ENCODE assay signal across 29 mouse cellular contexts in the genomic region with DNA sequence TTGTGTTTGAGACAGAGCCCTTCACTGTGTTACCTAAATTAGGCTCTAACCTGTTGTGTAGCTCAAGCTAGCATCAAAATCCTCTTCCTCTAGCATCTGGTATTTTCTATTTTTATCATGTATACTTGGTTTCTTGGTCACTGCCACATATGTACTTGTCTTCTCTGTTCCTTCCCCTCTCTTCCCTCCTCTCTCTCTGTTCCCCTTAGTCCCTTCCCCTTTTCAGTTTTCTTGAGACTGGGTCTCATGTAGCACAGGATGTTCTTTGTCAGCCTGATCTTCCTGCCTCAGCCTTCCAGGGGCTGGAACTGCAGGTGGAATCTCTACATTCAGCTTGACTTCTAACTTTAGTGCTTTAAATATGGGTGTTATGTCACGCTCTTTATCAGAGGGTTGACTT. TPM values are rescaled to one million over a fixed set of nuclear protein-coding genes. Genes with fewer than 3 reads are reported as not detected.
A peak's percentile ranks its signal among the peaks of the same experiment; 100 is the strongest.
DNase-seq lines count a peak whose midpoint lies in the region; ATAC-seq lines count a peak whose summit lies in the region.
"Had no signal": no experiment of that assay in that cellular context is flagged by ENCODE, and none has a peak within 500 bp of the region (broad histone marks: within the 10 kb centered on the region; RNA-seq: fewer than 3 reads in every experiment).

No protein-coding gene starts in this region.

- H3K4me2 ChIP-seq in intestine, embryonic 14.5 days (ENCODE audit: low read length): no peak overlapping the region
- H3K4me2 ChIP-seq in intestine, embryonic 15.5 days (replicated peaks): no peak overlapping the region
- H3K4me2 ChIP-seq: forebrain, embryonic 15.5 days; heart, embryonic 15.5 days; hindbrain, embryonic 15.5 days; kidney, embryonic 15.5 days; limb, embryonic 15.5 days; liver, embryonic 15.5 days; midbrain, embryonic 15.5 days had no signal

- H3K4me3 ChIP-seq in intestine, embryonic 14.5 days (ENCODE audit: low read depth, low read length): no peak overlapping the region
- H3K4me3 ChIP-seq in intestine, embryonic 15.5 days (replicated peaks): no peak overlapping the region
- H3K4me3 ChIP-seq: embryonic facial prominence, embryonic 10.5 days; forebrain, embryonic 15.5 days; heart, embryonic 15.5 days; hindbrain, embryonic 15.5 days; kidney, embryonic 15.5 days; left cerebral cortex, adult 2 months; limb, embryonic 15.5 days; liver, embryonic 15.5 days; midbrain, embryonic 15.5 days; myocyte had no signal

- H3K9ac ChIP-seq in intestine, embryonic 14.5 days (ENCODE audit: low read length): no peak overlapping the region
- H3K9ac ChIP-seq in intestine, embryonic 15.5 days: no peak overlapping the region
- H3K9ac ChIP-seq: forebrain, embryonic 15.5 days; heart, embryonic 15.5 days; hindbrain, embryonic 15.5 days; kidney, embryonic 15.5 days; limb, embryonic 15.5 days; liver, embryonic 15.5 days; midbrain, embryonic 15.5 days had no signal

- H3K27me3 ChIP-seq in intestine, embryonic 14.5 days (replicated peaks; ENCODE audit: control insufficient read depth, insufficient read depth, low read length): no peaks in the 10 kb centered on the region
- H3K27me3 ChIP-seq in intestine, embryonic 15.5 days (replicated peaks): no peaks in the 10 kb centered on the region
- H3K27me3 ChIP-seq: forebrain, embryonic 15.5 days; heart, embryonic 15.5 days; hindbrain, embryonic 15.5 days; kidney, embryonic 15.5 days; limb, embryonic 15.5 days; liver, embryonic 15.5 days; midbrain, embryonic 15.5 days had no signal

- no peaks in the 10 kb centered on the region for H3K9me3 ChIP-seq in intestine, embryonic 14.5 days (ENCODE audit: control insufficient read depth, low read length)
- H3K9me3 ChIP-seq in intestine, embryonic 15.5 days: no peaks in the 10 kb centered on the region
- H3K9me3 ChIP-seq: embryonic facial prominence, embryonic 10.5 days; forebrain, embryonic 15.5 days; heart, embryonic 15.5 days; hindbrain, embryonic 15.5 days; kidney, embryonic 15.5 days; limb, embryonic 15.5 days; liver, embryonic 15.5 days; midbrain, embryonic 15.5 days had no signal

- peaks cover 4% of the 10 kb centered on the region; the same call in 1 of the 2 replicates for H3K4me1 ChIP-seq in intestine, embryonic 14.5 days (replicated peaks; ENCODE audit: control insufficient read depth, insufficient read depth, low read length)
- H3K4me1 ChIP-seq in intestine, embryonic 15.5 days (replicated peaks): 0 out of 2 replicates have a peak, but pooled peaks cover 5% of the 10 kb centered on the region
- H3K4me1 ChIP-seq: embryonic facial prominence, embryonic 10.5 days had no signal

- peak; percentile 33 for DNase-seq in intestine, embryonic 14.5 days (ENCODE audit: low spot score)
- DNase-seq in A20 (ENCODE audit: low read depth, low spot score): peak; percentile 43
- DNase-seq in gastrocnemius, adult 8-10 months (ENCODE audit: low spot score in 2 of 2): no peak
- DNase-seq in cerebellum, postnatal 10 days: no peak
- DNase-seq: adrenal gland, adult 8-10 months; B cell, adult 2 months; cerebellum, adult 9-10 months; gastrocnemius, postnatal 36 days; heart, postnatal 4 days; kidney, postnatal 36 days; left cerebral cortex, postnatal 4 days; right cerebral cortex, adult 18-20 months; thymus, postnatal 14 days had no signal

- no peak overlapping the region for H3K27ac ChIP-seq in intestine, embryonic 14.5 days (ENCODE audit: low read depth)
- no peak overlapping the region for H3K27ac ChIP-seq in intestine, embryonic 15.5 days
- H3K27ac ChIP-seq: embryonic facial prominence, embryonic 10.5 days; forebrain, embryonic 15.5 days; heart, embryonic 15.5 days; hindbrain, embryonic 15.5 days; kidney, embryonic 15.5 days; left cerebral cortex, adult 2 months; limb, embryonic 15.5 days; liver, embryonic 15.5 days; midbrain, embryonic 15.5 days had no signal

- no peaks in the 10 kb centered on the region for H3K36me3 ChIP-seq in intestine, embryonic 14.5 days (ENCODE audit: control insufficient read depth, insufficient read depth, low read length)
- H3K36me3 ChIP-seq in intestine, embryonic 15.5 days: no peaks in the 10 kb centered on the region
- H3K36me3 ChIP-seq: embryonic facial prominence, embryonic 10.5 days; forebrain, embryonic 15.5 days; heart, embryonic 15.5 days; hindbrain, embryonic 15.5 days; kidney, embryonic 15.5 days; limb, embryonic 15.5 days; liver, embryonic 15.5 days; midbrain, embryonic 15.5 days had no signal

- 97% methylated on average over 1 of the region's 1 CpGs for WGBS in intestine, embryonic 14.5 days
- WGBS in intestine, embryonic 15.5 days: 97% methylated on average over 1 of the region's 1 CpGs

- no peak for ATAC-seq in intestine, embryonic 14.5 days (replicated peaks; ENCODE audit: low FRiP score, low TSS enrichment, low read depth)
- ATAC-seq in intestine, embryonic 15.5 days: no peak
- ATAC-seq in common myeloid progenitor, adult 5-6 weeks (replicated peaks; ENCODE audit: low read depth, poor library complexity, severe bottlenecking): peak; percentile 89
- peak; percentile 92 for ATAC-seq in megakaryocyte progenitor cell, adult 5-6 weeks (replicated peaks; ENCODE audit: poor library complexity)
- ATAC-seq: forebrain, embryonic 15.5 days; intestine, postnatal 0 days; lung, postnatal 0 days had no signal

RNA-seq across cellular contexts. Expression of a gene that starts 16.5 kb away (rescaled TPM):
- polyA plus RNA-seq in intestine, embryonic 14.5 days (2014; fragmentation: Nextera tagmentation; extraction: Ambion mirVana): 18.4 and 18.8 TPM in 2 replicates
- polyA plus RNA-seq in intestine, embryonic 15.5 days (2015; fragmentation: Nextera tagmentation; extraction: Ambion mirVana): 28.1 and 28.3 TPM in 2 replicates
- 14.9 and 20.5 TPM in 2 replicates for total RNA-seq in common myeloid progenitor, adult 5-6 weeks (2017)
- 22.2 and 23.8 TPM in 2 replicates for total RNA-seq in megakaryocyte progenitor cell, adult 5-6 weeks (2015)
- total RNA-seq in megakaryocyte progenitor cell, adult 5-6 weeks (2017): 14.3 and 20.4 TPM in 2 replicates
- total RNA-seq in gastrocnemius, adult 8-10 months (2022): 10 to 100 TPM; 11.1 to 15.0 (median 13.8) TPM
- total RNA-seq: MEL had no signal

Comparison
In these comparisons a context has a peak if more than half of its experiments do, and no peak if none do; other contexts are left out.
1. ATAC-seq: peak in common myeloid progenitor, adult 5-6 weeks (single experiment) and megakaryocyte progenitor cell, adult 5-6 weeks (single experiment); none in intestine, embryonic 14.5 days (single experiment) and intestine, embryonic 15.5 days (single experiment).
2. DNase-seq: peak in intestine, embryonic 14.5 days (single experiment) and A20 (single experiment); none in gastrocnemius, adult 8-10 months (0 of 2) and cerebellum, postnatal 10 days (0 of 2).